Mouse (Mus musculus) E14TG2a.4 (cell line): ENCODE measurements around the gene Cmip.

Experiments
- CTCF ChIP-seq: conservative IDR thresholded peaks from 2 replicates; pipeline ENCODE4 v1.5.1; 2014; ENCODE audit warnings: low read length
- NANOG ChIP-seq: IDR thresholded peaks from 2 replicates; pipeline ENCODE4 v1.6.1; 2014; ENCODE audit warnings: borderline replicate concordance, low read length, mixed read lengths
- POU5F1 ChIP-seq: IDR thresholded peaks from 2 replicates; pipeline ENCODE4 v1.6.1; 2014; ENCODE audit warnings: low read length, borderline replicate concordance

GRCm38 (mm10) chr8:117362438-117362726 is 105.5 kb downstream of the Cmip start:
- no peak for TF ChIP-seq CTCF
- TF ChIP-seq POU5F1 = no peak
- TF ChIP-seq NANOG = no peak
